Mouse (Mus musculus) neural tube, embryonic 12.5 days (tissue): ENCODE results near the gene Nfya. TPM values are rescaled to one million over a fixed set of nuclear protein-coding genes. Genes with fewer than 3 reads are reported as not detected.

Source experiments
- ATAC-seq: fragments of 200-750 bp; cut with Nextera tagmentation; 2 replicates; pipeline ENCODE4 v1.8.0; 2017; ENCODE audit warnings: low read depth, mild to moderate bottlenecking, moderate TSS enrichment, moderate library complexity; ENCODE audit not compliant: low FRiP score
- H3K27ac ChIP-seq: fragments of 300-500 bp; sonication (generic); 2 replicates; pipeline ENCODE4 v1.5.1; 2016
- H3K27me3 ChIP-seq: fragments of 300-500 bp; sonication (generic); replicated peaks from 2 replicates; pipeline ENCODE4 v1.6.1; 2016; ENCODE audit warnings: mild to moderate bottlenecking
- H3K36me3 ChIP-seq: fragments of 300-500 bp; sonication (generic); 2 replicates; pipeline ENCODE4 v1.6.1; 2016; ENCODE audit warnings: mild to moderate bottlenecking
- H3K4me1 ChIP-seq: fragments of 300-500 bp; sonication (generic); 2 replicates; pipeline ENCODE4 v1.6.1; 2016
- H3K4me2 ChIP-seq: fragments of 300-500 bp; sonication (generic); replicated peaks from 2 replicates; pipeline ENCODE4 v1.6.1; 2016; ENCODE audit warnings: mild to moderate bottlenecking
- H3K4me3 ChIP-seq: fragments of 300-500 bp; sonication (generic); 2 replicates; pipeline ENCODE4 v1.5.1; 2016
- H3K9ac ChIP-seq: fragments of 300-500 bp; sonication (generic); 2 replicates; pipeline ENCODE4 v1.6.1; 2016; ENCODE audit warnings: mild to moderate bottlenecking
- H3K9me3 ChIP-seq: fragments of 300-500 bp; sonication (generic); 2 replicates; pipeline ENCODE4 v1.6.1; 2016; ENCODE audit warnings: mild to moderate bottlenecking
- WGBS: fragments of 180-500 bp; shearing (Covaris S2); methylation state at CpG from one replicate; pipeline ENCODE4 v1.1.7; 2016; 5-methylcytosine and 5-hydroxymethylcytosine counted together
- polyA plus RNA-seq: library from polyadenylated mRNA; unstranded; fragments of >200 nt; fragmentation: Nextera tagmentation; extraction: Ambion mirVana; gene quantifications from 2 replicates; pipeline ENCODE4 v1.2.1, GENCODE M21; 2016

The Nfya gene
- polyA plus RNA-seq, 1 experiment from 2014 or later = 17.4 TPM

- Histone ChIP-seq H3K9me3 (no peaks in the 10 kb centered on the region), H3K27ac (no peak overlapping the region), H3K9ac (no peak overlapping the region), H3K4me2 (no peak overlapping the region), H3K4me1 (0 out of 2 replicates have a peak, but pooled peaks cover 3% of the 10 kb centered on the region), H3K4me3 (no peak overlapping the region), H3K27me3 (no peaks in the 10 kb centered on the region), H3K36me3 (no peaks in the 10 kb centered on the region)
- 72% methylated on average over 7 of the region's 7 CpGs for WGBS
- 0 out of 2 replicates have a peak, but pooled peaks have one; percentile 48 for ATAC-seq
Observed at GRCm38 (mm10) chr17:48442745-48443457, 33.2 kb upstream of the Nfya start.

GRCm38 (mm10) chr17:48437421-48437911, 27.8 kb upstream of the Nfya start:
- Histone ChIP-seq H3K9me3 (no peaks in the 10 kb centered on the region), H3K4me2 (peak overlapping the region; percentile 20), H3K4me3 (no peak overlapping the region), H3K4me1 (peaks cover 17% of the 10 kb centered on the region), H3K36me3 (no peaks in the 10 kb centered on the region), H3K9ac (no peak overlapping the region), H3K27ac (peak overlapping the region; percentile 12; the same call in 1 of the 2 replicates), H3K27me3 (no peaks in the 10 kb centered on the region)
- 25% methylated on average over 7 of the region's 7 CpGs for WGBS
- ATAC-seq = peak; percentile 62

GRCm38 (mm10) chr17:48436487-48436886, 26.8 kb upstream of the Nfya start:
- no peak overlapping the region for H3K27ac ChIP-seq
- H3K4me1 ChIP-seq = peaks cover 20% of the 10 kb centered on the region
- H3K9me3 ChIP-seq = no peaks in the 10 kb centered on the region
- no peak for ATAC-seq
- H3K9ac ChIP-seq = no peak overlapping the region
- no peaks in the 10 kb centered on the region for H3K27me3 ChIP-seq
- H3K4me2 ChIP-seq = no peak overlapping the region
- no peaks in the 10 kb centered on the region for H3K36me3 ChIP-seq
- H3K4me3 ChIP-seq = no peak overlapping the region
- 91% methylated on average over 1 of the region's 1 CpGs for WGBS

- 78% methylated on average over 5 of the region's 5 CpGs for WGBS
- Histone ChIP-seq H3K4me2 (no peak overlapping the region), H3K27me3 (no peaks in the 10 kb centered on the region), H3K4me3 (no peak overlapping the region), H3K27ac (no peak overlapping the region), H3K4me1 (peaks cover 20% of the 10 kb centered on the region), H3K9ac (no peak overlapping the region), H3K9me3 (no peaks in the 10 kb centered on the region), H3K36me3 (no peaks in the 10 kb centered on the region)
- no peak for ATAC-seq
Observed at GRCm38 (mm10) chr17:48434479-48434878, 24.8 kb upstream of the Nfya start.

GRCm38 (mm10) chr17:48433689-48434330, 24.1 kb upstream of the Nfya start:
- Histone ChIP-seq H3K36me3 (no peaks in the 10 kb centered on the region), H3K9ac (no peak overlapping the region), H3K4me2 (no peak overlapping the region), H3K27me3 (no peaks in the 10 kb centered on the region), H3K27ac (no peak overlapping the region), H3K4me1 (peaks cover 20% of the 10 kb centered on the region), H3K9me3 (no peaks in the 10 kb centered on the region), H3K4me3 (no peak overlapping the region)
- ATAC-seq = no peak
- WGBS = 76% methylated on average over 6 of the region's 6 CpGs

- Histone ChIP-seq H3K27ac (no peak overlapping the region), H3K4me2 (no peak overlapping the region), H3K27me3 (no peaks in the 10 kb centered on the region), H3K36me3 (no peaks in the 10 kb centered on the region), H3K4me1 (peaks cover 19% of the 10 kb centered on the region), H3K4me3 (no peak overlapping the region), H3K9me3 (no peaks in the 10 kb centered on the region), H3K9ac (no peak overlapping the region)
- no peak for ATAC-seq
- WGBS = 86% methylated on average over 20 of the region's 20 CpGs
Observed at GRCm38 (mm10) chr17:48433006-48433655, 23.4 kb upstream of the Nfya start.

GRCm38 (mm10) chr17:48432158-48432980, 22.7 kb upstream of the Nfya start, which contains the start of gene Apobec2:
TSS of gene Apobec2 (minus strand) at chr17:48432930.
- no peaks in the 10 kb centered on the region for H3K27me3 ChIP-seq
- WGBS = 77% methylated on average over 16 of the region's 16 CpGs
- H3K4me3 ChIP-seq = no peak within 1 kb of the TSS
- H3K27ac ChIP-seq = no peak within 1 kb of the TSS
- H3K4me2 ChIP-seq = no peak within 1 kb of the TSS
- no peaks in the 10 kb centered on the region for H3K36me3 ChIP-seq
- peaks cover 12% of the 10 kb centered on the region for H3K4me1 ChIP-seq
- no peaks in the 10 kb centered on the region for H3K9me3 ChIP-seq
- no peak for ATAC-seq
- no peak within 1 kb of the TSS for H3K9ac ChIP-seq

- Histone ChIP-seq H3K36me3 (no peaks in the 10 kb centered on the region), H3K27ac (no peak overlapping the region), H3K4me1 (0 out of 2 replicates have a peak, but pooled peaks cover 7% of the 10 kb centered on the region), H3K9me3 (no peaks in the 10 kb centered on the region), H3K4me3 (no peak overlapping the region), H3K9ac (no peak overlapping the region), H3K27me3 (no peaks in the 10 kb centered on the region), H3K4me2 (no peak overlapping the region)
- ATAC-seq = no peak
- WGBS = 75% methylated on average over 5 of the region's 5 CpGs
Observed at GRCm38 (mm10) chr17:48431054-48431453, 21.3 kb upstream of the Nfya start.

- Histone ChIP-seq H3K9me3 (no peaks in the 10 kb centered on the region), H3K4me3 (no peak overlapping the region), H3K4me1 (0 out of 2 replicates have a peak, but pooled peaks cover 7% of the 10 kb centered on the region), H3K9ac (no peak overlapping the region), H3K27ac (no peak overlapping the region), H3K4me2 (no peak overlapping the region), H3K36me3 (no peaks in the 10 kb centered on the region), H3K27me3 (no peaks in the 10 kb centered on the region)
- 52% methylated on average over 5 of the region's 5 CpGs for WGBS
- ATAC-seq = no peak
Observed at GRCm38 (mm10) chr17:48430394-48430793, 20.7 kb upstream of the Nfya start.

- WGBS = 68% methylated on average over 11 of the region's 11 CpGs
- Histone ChIP-seq H3K4me3 (no peak overlapping the region), H3K9me3 (no peaks in the 10 kb centered on the region), H3K36me3 (no peaks in the 10 kb centered on the region), H3K4me2 (no peak overlapping the region), H3K27me3 (no peaks in the 10 kb centered on the region), H3K9ac (no peak overlapping the region), H3K27ac (no peak overlapping the region), H3K4me1 (0 out of 2 replicates have a peak, but pooled peaks cover 7% of the 10 kb centered on the region)
- ATAC-seq = no peak
Observed at GRCm38 (mm10) chr17:48427852-48428530, 18.3 kb upstream of the Nfya start.

- Histone ChIP-seq H3K4me2 (no peak overlapping the region), H3K27ac (no peak overlapping the region), H3K4me1 (0 out of 2 replicates have a peak, but pooled peaks cover under 1% of the 10 kb centered on the region), H3K9ac (no peak overlapping the region), H3K4me3 (no peak overlapping the region), H3K36me3 (no peaks in the 10 kb centered on the region), H3K9me3 (no peaks in the 10 kb centered on the region), H3K27me3 (no peaks in the 10 kb centered on the region)
- 76% methylated on average over 13 of the region's 13 CpGs for WGBS
- ATAC-seq = no peak
Observed at GRCm38 (mm10) chr17:48426991-48427750, 17.5 kb upstream of the Nfya start.
